Mouse (Mus musculus) frontal cortex, postnatal 25 days (tissue): Measurements from ENCODE around the gene Crygs.
A peak's percentile ranks its signal among the peaks of the same experiment; 100 is the strongest.
"Not testable (repeated sequence)": the region's sequence is repeated elsewhere in the genome, so short reads cannot be mapped to it uniquely, and the experiment has no call there.

Experiments
- DNase-seq, 2 experiments: peaks; one replicate each; pipeline ENCODE4 v3.0.0; 2022; ENCODE audit warnings: low spot score in 2 of 2

Crygs gene

DNA sequence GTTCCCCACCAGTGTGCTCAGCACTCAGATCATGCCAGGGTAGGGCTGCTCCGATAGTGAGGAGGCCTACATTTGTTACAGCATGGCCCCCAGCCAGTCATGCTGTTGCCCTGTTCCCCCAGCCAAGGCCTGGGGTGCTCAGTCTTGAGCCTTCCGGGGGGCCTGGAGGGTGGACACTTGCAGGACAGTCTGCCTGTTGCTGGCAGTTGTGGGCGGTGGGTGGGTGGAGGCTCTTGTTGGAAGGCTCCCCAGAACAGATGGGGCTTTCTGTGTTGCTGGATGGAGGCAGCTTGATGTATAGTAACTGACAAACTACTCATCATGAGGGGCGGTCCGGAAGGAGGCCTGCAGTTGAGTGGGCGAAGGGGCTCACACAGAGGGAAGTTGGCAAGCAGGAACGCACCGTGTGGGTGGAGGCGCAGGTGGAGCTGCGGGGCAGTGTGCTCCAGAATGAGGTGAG, 21.4 kb downstream of the Crygs start:
- DNase-seq, result peak; percentile 36 to 59

DNA sequence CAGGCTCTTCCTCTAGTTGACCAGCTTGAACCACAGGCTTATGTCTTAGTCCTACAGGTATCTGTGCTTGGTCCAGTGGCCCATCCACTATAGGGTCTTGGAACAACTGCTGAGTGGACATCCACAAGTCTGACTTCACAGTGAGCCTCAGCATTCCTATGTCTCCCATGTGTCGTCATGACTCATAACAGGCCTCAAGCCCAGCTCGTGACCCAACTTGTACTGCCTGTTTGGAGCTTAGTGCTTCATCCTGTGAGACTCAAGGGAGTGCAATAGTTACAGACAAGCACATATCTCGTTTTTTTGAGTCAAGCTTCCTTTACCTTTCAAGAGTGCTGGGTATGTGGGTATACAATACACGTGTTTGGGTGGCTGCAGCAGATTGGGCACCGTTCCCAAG, 28.7 kb downstream of the Crygs start:
- DNase-seq, result no peak

DNA sequence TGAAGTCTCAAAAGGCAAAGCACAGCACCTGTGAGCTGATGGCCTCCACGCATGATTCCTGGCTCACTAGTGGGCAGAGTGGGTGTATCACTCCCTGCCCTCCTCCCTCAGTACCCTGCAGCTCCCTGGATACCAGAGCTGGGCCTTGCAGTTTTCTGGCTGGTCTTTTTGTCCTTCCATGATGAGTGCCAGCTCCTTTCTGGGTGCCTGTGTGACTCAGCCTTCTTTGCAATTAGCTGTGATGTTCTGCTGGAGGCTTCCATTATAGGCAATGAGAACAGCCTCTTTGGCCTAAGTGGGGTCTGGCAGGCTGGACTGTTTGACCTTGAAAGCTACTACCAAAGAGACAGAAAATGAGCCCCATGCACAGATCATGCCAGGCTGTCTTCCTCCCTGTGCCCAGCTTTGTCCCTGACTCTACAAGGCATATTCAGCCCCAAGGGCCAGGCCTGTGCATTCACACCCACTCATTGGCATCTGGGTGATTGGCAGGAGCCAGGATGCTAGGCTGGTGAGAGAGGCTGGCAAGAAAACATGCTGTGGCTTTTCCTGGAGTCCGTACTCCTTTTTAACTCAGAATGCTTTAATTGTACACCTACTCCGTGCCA, 32.0 kb downstream of the Crygs start:
- no peak for DNase-seq

DNA sequence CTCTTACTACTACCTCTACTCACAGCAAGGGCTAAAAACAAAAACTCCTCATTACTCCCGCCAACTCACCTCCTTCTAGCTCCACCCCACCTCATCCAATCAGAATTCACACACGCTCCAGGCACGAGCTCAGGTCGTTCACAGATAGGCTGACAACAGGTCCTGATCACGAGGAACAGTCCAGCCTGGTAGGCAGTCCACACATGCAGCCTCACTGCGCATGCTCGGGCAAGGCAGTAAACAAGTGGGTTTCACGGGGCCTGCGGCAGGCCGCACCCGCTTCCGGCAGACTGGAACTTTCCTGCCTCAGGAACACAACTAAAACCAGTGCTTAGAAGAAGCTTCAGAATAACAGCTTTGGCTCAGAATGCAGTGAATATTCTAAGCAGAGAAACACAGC, 33.1 kb downstream of the Crygs start:
- not testable (repeated sequence) for DNase-seq

DNA sequence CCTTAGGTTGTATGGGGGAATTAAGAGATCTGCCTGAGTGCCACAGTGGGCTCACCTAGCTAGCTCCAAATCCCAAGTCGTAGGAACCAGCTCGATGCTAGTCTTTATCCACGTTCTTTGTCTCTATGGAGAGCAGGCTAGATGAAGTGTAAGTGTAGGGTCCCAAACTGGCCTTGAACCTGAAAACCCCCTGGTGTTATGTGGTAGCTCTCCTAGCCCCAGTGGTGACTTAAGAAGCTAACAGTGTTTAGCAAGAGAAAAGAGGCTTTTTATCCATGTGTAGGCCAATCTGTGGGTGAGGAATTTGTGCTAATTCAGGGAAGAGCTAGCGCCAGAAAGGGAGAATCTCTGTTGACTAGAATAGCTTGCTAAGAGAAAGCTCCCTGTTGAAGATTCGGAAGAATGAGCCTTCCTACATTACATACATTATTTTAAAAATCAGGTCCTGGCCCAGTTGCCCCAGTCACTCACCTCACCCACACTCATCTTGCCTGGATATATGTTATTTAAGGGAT, 35.8 kb downstream of the Crygs start:
- DNase-seq, result no peak

DNA sequence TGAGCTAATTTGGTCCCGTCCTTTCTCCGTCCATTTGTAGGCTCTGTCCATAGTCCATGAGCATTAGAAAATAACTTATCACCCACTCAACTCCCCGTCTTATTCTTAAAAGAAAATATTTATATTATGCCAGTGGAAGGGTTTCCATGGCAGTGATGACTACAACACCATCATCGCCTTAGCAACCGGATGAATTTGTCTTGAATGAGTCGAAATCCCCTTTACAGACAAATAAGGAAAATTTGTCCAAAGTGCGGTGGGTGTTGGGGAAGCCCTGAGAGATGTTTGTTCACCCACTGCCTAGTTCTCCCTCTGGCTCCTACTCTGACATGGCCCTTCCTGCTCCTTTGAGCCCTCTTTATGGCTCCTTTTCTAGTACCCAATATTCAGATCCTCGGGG, 42.7 kb downstream of the Crygs start:
- DNase-seq, result no peak

DNA sequence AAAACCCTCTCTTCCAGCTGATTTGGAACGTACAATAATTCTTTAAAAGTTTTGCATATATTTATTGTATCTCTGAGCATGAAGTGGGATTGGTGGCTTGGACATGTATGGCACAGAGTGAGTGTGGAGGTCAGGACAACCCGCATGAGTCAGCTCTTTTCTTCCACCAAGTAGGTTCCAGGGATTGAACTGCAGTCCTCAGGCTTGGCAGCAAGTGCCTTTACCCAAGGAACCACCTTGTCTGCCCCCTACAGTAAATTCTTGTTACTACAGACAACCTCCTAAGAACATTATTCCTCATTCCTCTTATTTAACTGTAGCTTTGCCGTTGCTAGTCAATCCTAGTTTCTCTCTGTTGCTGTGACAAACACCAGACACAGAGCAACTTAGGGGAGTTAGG, 44.0 kb downstream of the Crygs start:
- no peak for DNase-seq

DNA sequence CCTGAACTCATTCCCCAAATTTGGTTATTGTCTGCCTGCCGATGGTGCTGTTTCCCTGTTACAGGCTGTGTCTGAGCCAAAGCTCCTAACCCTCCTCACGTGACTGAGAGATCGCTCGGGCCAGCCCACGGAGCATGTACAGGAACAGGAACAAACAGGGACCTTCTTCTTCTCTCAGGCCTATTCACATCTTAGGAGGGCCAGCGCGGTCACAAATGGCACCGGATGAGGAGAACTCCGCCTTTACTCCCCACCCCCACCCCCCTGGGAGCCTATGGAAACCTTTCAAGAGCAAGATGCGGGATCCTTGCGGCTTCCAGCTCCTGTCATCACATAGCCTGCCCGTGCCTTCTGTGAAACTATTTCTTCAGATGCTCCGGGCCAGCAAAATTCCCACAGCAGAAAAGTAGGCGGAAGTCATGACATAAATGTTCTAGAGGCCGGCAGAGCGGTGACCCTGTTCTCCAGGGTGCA, 44.6 kb downstream of the Crygs start:
- no peak for DNase-seq

DNA sequence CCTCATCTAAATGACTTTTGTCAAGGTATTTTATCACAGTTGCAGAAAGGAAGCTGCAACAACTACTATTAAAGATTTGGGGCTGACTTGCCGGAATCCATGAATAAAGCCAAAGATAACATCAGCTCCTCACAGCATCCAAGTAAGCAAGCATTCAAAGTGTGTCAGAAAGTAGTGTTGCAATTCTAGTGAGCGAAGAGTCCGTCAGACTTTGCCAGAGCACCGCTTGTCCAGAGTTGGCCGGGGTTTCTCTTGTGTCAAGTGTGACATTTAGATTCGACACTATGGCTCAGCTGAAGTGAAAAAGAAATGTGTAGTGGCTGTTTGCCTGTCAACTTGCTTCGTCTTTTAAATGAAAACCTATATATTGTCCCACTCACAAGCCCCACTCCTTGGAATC, 45.8 kb downstream of the Crygs start:
- no peak for DNase-seq
